Mouse (Mus musculus) cerebellum, postnatal 14 days (tissue): ENCODE results near the gene Atxn3.
"Not testable (repeated sequence)": the region's sequence is repeated elsewhere in the genome, so short reads cannot be mapped to it uniquely, and the experiment has no call there.

ENCODE experiments used
- DNase-seq, 2 experiments: peaks; one replicate each; pipeline ENCODE4 v3.0.0; 2021; ENCODE audit warnings: mixed read lengths in 2 of 2

Gene Atxn3

DNA sequence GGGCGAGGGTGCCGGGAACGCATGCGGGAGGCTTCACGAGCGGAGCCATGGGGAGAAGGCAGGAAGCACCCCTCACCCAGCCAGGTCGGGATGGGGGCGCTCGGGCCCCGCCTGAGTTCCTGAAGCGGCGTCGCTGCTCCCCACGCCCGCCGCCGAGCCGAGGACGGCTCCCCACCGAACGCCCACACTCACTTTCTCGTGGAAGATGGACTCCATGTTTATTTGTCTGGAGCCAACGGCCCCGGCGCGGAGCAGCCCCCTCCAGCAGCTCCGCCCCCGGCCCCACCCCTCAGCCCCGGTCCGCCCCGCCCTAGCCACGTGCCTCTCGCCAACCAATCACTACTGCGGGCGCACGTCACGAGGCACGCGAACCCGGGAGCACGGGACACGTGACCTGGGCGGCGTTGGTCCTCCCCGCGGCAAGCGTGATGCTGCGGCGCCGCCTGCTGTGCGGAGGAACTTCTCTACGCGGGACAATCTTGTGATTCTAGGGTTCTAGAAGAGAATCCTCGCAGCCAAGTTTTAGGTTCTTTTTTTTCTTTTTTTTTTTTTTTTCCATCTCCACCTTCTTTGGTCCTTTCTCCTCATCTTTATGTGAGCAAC is at the start of gene Atxn3:
Atxn3 (minus strand) TSS at position 305 of the 603 bp plus-strand sequence.
- peak; percentile 98 to 99 for DNase-seq

DNA sequence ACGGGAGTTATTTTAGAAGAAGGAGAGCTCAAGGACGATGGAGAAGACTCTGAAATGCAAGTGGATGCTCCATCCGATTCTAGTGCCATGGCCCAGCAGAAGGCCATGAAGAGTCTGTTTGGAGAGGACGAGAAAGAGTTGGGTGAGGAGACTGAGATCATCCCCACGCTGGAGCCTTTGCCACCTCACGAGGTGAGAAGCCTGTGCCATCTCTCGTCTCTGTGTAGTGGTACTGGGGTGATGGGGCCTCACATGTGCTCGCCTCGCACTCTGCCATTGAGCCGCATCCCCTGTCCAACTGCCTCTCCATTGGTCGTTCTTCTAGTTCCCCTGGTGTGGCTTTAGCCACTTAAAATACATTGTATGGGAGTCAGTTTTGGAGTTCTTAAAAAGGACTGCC is 42.7 kb upstream of the Atxn3 start:
- no peak for DNase-seq

DNA sequence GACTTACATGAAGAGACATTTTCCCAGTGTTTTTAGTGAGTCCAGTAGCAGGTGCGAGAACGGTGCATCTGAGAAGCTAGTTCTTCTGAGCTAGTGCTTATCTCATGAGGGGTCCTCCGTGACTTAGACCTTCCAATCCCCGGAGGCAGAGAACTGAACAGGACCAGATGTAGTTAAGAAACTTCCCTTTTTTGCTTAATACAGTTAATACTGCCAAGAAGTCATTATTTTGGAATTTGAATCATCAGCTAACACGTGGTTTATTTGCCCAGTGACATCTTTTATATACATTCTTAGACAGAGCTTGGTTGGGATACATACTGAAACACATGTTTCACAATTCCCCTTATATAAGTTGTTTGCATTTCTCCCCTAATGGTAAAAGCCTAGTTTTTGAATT is 40.9 kb upstream of the Atxn3 start:
- DNase-seq, result no peak

DNA sequence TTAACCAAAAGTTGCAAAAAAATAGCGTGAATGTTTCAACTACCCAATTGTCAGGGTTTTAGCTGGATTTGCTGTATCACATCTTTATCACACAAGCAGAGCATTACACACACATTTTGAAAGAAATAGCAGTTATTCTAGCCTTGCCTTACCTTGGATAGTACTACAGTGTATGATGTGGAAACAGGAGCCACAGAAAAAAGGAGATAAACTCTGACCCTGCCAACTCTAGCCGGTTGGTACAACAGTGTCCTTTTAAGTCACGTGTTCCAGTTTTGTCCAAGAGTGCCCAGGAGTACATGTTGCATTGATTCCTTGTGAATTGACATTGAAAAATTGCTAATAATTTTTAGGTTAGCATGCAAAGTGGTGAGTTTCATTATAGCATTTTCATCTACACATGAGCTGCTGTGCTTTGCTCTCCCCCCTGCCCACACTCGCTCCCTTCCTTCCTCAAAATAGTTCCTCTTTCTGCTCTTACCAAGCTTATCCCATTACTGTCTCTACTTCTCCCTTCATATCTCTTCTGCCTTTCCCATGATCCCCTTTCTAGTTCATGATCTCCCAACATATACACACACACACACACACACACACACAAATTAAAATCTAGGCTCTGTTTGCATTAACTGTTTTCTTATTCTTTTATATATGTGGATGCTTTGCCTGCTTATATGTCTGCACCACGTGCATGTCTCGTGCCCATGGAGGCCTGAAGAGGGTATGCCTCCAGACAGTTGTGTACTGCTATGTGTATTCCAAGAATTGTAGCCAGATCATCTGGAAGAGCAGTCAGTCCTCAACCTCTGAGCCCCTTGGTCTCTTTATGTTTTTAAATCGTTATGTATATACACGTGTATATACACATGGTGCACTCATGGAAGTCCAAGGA is 36.8 kb upstream of the Atxn3 start:
- no peak for DNase-seq

DNA sequence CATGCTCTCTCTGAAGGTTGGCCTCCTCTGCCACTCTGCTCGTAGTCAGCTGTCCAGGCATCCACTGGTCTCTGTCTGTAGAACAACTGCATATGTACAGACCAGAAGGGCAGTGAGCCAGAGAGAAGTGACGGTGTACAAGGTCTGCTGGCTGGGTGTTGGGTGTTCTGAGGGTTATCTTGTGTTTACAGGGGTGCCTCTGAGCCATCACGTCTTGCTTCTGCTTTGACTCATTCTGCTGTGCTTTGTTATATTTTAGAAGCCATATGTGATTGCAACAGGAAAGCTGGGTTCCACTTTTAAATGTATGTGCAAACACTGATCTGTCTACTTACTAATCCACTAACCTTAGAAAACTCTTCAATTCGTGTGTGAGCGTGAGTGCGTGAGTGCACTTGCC is 29.6 kb upstream of the Atxn3 start:
- DNase-seq, result no peak

DNA sequence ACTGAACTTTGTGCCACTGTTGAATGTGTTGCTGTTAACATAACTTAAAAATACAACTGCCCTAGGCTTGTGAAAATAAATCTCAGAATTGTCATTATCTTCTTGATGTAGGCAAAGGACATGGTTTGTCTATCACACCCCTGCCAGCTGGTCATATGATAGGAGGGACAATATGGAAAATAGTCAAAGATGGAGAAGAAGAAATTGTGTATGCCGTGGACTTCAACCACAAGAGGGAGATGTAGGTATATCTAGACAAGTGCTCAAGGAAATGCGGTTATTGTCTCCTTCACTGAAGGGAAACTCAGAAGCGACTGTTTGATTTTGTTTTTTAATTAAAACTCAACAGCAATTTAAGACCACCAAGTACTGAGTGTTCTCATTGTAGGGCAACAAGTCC is 27.1 kb upstream of the Atxn3 start:
- peak; percentile 26 to 35 for DNase-seq

DNA sequence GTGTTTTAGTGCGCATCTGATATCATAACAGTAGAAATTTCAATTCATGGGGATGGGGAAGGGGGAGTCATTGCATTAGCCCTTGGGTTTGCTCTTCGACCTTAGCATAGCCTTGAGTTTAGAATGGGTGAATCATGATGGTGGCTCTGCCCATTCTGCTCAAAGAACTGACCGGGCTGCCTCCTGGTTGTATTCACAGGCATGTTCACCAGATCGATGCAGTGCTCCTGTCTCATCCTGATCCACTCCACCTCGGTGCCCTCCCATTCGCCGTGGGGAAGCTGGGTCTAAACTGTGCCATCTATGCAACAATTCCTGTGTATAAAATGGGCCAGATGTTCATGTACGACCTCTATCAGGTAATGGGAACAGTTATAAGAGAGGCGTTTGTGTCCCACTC is 24.9 kb upstream of the Atxn3 start:
- DNase-seq, result no peak

DNA sequence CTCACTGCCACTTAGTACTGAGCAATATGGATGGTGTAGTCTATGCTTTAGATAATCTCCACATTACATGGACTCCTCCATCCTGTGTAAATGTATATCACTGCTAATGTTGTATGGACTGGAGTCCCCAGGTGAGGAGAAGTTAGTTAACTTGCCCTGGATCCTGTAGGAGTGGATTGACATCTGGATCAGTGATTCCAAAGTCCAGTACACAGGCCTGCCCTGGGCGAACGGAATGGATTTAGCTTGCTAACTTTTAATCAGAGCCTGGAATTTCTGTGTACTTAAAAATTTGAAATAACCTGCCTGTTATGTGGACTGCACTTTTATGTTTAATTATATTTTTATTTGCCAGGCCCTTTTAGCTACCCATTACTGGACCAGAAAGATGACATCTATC is 23.5 kb upstream of the Atxn3 start:
- DNase-seq, result no peak

DNA sequence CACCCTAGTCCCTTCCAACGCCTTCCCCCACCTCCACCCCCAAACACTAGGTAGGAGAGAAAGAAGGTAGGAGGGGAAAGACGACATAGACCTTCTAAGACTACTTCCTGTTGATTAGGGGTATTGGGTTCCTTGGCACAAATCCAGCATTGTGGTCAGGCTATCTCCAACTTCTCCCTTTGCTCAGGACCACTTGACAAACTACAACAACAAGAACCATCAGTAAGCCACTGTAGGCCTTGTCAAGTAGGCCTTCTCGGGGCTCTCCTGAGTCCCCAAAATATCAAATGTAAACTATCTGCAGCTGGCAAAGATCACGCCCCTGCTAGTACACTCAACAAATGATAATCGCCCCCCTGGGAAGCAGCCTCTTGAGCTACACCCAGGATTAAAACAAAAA is 22.2 kb upstream of the Atxn3 start:
- no peak for DNase-seq

DNA sequence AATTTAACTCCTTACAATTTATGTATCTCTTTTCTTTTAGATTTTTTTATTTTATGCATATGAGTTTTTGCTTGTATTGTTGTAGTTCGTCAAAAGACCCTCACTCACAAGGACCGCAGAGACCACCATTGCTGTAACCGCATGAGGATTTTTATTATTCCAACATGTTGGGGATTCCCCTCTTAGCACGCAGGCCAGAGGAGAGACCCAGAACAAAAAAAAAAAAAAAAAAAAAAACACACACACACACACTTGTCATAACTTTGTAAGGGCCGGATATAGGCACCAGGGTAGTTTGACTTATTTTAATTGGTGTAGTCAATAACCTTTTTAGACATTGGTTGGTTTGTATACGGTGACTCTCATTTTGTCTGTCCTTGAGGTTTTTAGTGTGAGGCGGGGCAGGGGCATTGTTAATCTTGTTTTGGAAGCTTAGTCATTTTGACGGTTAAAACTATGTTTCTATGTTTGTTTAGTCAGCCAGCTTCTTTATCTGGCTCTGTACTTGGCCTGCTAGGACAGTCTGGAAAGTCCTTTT is 21.2 kb upstream of the Atxn3 start:
- DNase-seq, result no peak

DNA sequence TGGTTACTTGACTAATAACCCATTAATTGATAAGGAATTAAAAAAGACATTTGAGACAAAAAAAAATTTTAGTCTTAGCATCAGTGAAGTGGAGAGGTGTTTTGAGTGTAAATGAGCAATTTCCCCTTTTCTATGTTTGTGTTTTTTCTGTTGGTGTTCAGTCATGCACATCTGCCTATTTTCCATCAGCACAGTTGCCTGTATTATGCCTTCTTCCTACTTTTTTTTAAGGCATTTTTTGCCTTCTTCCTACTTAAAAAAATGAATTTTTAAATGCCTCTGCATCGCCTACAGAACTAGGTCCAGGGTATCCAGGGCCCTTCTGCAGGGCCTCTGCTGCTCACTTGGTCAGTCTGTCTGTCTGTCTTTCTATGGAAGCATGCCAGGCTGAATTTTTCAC is 20.5 kb upstream of the Atxn3 start:
- DNase-seq, result no peak

DNA sequence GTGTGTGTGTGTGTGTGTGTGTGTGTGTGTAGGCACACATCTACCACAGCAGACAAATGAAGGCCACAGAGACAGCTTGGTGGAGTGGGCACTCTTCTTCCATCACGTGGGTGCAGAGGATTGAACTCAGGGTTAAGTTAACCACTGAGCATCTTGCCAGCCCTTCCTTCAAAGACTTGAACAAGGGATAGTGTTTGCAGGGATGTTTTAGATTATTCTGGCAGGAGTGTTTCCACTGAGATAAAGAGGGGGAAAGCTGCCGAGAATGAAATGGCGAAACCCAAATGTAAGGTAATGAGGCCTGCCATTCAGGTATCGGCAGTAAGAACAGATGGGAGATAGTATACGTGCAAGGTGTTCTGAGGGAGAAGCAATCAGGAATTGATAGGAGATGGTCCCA is 20.1 kb upstream of the Atxn3 start:
- no peak for DNase-seq

DNA sequence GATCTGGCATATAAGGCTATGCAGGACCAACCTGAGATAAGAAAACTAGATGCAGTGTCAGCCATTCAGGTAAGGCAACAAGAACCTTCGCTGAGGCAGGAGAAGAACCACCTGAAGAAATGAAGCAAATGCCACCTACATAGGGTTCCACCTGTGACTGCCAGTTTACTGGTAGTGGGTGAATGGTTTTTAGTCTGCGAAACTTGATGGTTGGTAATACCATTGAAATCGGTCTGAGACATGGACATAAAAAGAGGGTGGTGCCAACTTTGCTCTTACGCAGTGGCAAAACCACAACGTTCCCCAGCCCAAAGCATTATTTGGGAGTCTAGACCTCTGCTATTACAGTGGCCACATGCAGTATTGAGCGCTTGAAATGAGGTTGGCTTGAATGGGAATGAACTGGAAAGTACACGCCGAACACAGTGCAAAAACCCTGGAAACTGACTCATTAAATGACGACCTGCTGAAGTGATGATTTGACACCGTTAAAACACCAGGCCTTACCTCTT is 19.4 kb upstream of the Atxn3 start:
- DNase-seq, result no peak

DNA sequence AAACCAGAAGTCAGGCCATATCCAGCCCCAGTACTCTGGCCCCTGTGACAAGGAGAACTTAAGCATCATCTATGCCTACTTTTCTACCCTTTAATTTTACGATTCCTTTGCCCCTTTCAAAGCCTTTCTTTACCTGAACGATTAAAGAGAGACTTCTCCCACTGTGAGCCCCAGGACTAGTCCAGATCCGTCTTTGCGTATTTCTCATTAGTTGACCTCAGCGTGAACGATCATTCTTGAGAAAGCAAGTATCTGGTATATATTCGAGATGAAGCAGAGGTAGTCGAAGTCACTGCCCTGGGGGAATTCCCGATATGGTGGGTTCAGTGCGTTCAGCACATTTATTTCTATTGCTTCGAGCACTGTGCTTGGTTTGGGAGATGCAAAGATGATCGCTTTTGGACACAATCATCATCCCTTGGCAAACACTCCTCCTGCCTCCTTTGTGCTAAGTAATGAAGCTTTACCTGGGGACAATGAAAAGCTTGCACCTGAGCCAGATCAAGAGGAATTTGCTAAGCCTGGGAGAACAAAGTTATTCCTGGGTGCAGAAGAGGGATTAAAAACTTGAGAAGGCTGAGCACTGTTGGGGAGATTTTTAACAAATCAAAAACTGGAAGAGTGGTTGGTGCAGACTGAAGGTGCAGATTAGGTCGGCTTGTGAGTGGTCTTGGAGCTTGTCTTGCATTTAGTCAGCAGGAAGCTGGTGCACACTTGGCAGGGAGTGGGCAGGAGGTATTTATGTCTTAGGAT is 18.8 kb upstream of the Atxn3 start:
- DNase-seq, result no peak

DNA sequence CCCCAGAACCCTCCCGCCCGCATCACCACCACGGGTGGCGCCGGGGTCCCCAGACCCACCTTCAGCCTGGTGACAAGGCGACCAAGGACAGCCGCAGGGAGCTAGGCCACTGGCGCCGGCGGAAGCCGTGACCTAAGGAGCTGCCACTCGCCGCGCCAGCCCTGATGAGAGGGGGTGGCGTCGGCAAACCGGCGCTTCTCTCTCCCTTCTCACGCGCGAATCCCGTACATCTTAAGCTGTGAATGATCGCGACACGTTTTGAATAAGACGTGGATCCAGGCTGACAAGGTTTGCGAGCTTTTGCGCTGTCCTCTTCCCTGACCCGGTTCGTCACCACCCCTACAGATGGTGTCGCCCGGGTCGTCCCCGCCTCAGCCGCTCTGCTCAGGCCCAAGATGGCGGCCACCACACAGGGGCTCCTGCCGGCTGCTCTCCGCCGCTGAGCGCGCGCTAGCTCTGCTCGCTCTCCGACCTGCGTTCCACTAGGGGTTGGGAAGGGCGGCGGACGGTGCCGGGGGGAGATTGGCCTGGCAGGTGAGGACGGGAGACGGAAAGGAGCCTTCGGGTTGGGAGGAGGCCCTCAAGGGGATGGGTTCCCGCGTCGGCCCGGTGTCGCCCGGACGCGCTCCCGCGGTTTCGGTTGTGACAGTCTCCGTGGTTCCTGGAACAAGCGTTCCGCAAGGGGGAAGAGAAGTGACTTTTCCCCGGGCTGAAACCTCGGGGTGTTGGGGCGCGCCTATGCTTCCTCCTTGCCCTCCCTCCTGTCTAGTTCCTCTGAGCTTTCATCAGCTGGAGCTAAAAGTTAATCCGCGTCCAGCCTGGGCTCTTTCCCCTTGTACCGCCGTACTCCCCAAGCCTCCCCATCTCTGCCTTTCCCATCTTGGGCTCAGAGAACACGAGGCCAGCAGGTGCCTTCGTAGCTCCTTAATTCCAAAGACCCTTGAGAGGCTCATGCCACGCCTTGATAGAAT is 17.8 kb upstream of the Atxn3 start, which contains the start of gene Cpsf2:
Cpsf2 (plus strand) TSS at position 388 of the 971 bp plus-strand sequence.
- DNase-seq, result peak; percentile 84 to 89

DNA sequence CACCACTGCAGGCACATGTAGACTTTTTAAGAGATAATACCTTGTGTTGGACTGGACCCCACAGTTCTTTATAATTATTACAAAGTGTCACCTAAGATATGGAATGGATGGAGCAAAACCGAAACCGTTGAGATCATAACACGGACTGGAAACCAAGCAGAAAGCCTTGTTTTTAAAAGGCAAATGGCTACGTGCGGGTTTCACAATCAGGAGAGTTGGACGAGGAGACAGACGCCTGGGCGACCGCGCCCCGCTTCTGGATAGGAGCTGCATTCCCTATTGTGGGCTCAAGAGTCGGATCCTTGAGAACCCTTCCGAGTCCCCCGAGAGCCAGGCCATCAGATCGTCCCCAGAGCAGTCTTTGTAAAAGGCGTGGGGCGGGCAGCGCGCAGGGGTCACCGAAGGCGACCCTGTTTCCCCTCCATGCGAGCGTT is 17.1 kb upstream of the Atxn3 start:
- peak in 1 of 2 experiments; percentile 13 for DNase-seq

DNA sequence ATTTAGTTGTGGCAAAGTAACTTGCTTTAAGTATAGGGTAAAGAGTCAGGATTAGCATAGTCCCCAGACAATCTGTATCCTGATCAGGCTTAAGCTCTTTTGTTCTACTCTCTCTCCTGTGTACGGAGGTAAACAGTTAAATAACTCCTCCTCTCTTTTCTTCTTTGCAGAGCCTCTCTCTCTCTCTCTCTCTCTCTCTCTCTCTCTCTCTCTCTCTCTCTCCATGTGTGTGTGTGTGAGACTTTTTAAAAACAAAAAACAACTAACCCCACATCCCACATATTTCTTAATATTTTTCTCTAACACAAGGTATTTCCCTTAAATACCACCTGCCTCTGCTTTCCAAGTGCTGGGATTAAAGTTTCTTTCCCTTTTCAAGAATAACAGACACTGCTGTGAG is 16.5 kb upstream of the Atxn3 start:
- DNase-seq, result no peak

DNA sequence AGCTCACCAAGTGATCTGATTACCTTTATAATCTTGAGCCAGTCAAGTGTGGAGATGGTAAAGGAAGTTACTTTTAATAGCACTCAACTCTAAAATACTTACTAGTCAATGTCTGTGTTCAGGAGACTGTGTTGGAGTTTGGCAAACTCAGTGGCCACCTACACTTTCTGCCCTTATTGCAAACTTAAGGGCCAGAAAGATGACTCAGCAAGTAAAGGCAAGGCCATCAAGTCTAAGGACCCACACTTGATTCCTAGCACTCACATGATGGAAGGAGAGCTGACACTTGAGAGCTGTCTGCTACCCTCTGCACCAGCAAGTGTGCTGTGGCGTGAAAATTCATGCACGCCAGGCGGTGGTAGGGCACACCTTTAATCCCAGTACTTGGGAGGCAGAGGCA is 14.2 kb upstream of the Atxn3 start:
- DNase-seq, result no peak

DNA sequence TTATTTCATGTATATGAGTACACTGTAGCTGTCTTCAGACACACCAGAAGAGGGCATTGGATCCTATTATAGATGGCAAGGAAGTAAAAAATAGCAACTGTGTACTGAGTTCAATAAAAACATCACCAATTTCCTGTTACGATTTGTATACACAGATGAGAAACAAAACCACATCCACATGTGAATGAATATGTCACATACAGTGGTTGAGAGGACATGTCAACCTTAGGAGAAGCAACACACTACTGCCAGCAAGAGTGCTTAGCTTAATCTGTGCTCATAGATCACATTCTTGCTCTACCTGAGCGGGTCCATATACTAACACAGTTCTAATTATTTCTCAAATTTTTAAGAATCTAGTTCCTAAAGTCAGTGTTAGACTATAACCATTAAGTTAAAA is 13.3 kb upstream of the Atxn3 start:
- no peak for DNase-seq

DNA sequence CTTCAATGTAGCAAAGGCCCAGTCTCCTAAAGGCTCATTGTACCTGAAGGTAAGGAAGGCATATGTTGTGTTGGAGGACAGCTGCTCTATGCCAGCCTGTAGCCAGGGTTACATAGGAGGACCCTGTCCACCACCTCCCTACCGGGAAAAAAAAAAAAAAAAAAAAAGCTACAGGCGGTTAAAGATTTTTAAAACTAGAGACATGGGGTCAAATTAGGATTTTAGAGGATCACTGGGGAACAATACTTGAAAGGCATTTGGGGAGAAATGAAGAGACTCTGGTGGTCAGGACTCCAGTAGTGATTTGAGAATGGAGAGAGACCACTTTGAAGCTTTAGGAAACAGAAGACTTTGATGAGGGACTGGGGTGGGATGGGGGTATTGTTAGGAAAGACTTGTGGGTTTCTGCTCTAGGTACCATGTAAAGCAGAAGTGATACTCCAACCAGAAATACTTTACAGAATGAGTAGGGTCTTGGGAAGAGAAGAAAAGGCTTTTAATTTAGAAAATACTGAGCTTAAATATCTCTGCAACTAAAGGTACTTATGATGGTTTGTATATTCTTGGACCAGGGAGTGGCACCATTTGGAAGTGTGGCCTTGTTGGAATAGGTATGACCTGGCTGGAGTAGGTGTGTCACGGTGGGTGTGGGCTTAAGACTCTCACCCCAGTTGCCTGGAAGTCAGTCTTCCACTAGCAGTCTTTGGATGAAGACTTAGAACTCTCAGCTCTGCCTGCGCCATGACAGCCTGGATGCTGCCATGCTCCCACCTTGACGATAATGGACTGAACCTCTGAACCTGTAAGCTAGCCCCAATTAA is 1.1 kb upstream of the Atxn3 start:
- not testable (repeated sequence) for DNase-seq

DNA sequence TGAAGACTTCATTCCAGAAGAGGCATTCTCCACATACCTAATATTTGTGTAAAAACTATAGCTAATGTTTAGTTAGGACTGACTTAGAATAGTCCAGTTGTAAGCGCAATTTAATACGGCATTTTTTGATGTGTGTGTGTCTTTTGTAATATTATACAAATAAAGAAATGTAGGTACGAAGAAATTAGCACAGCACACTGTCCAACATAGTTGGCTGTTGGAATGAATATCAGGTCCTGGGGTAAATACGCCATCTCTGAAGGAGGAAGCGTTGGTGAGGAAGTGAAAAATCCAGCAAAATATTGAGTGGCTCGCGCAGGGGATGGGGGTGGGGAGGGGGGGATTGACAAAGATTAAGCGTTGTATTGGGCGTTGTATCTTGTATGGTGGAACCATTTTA is 510 bp upstream of the Atxn3 start:
- no peak for DNase-seq
